Mouse (Mus musculus): ENCODE results near the gene Npat. TPM values are rescaled to one million over a fixed set of nuclear protein-coding genes. Genes with fewer than 3 reads are reported as not detected.
A peak's percentile ranks its signal among the peaks of the same experiment; 100 is the strongest.

Npat gene
- total RNA-seq, 2 experiments from 2014 or later: 14.9 to 16.8 TPM

DNA sequence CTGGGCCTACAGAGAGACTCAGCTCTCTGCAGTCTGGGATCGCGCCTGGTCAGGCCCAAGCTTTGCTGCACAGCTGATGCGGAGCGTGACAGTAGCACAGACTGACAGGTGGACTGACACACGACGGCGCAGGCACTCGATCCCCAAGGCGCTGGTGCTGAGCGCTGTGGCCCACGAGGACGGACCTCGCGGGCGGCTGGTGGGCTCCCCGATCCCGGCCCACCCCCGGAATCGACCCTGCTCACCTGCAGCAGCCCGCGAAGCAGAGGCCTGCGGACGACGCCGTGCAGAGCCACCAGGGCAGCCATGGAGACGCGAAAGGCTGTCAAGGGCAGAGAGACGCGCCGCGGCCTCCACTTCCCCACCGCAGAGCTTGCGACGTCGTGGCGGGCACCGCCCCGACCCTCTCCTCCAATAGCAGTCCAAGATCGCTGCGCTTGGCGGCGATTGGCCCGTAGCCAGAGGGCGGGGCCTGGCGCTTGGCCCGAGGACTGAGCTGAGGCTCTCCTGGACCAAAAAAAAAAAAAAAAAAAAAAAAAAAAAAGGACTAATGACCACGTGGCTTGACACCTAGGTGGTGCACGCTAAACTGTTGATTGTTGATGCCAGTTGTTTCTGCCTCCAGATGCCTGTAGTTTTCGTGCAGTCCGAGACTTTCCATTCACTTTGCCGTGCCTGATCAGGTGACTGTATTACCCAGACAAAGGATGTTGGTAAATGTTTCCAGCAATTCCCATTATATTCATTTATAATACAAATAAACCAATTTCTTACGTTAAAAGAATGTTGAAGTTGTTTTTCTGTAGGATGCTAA, 73.3 kb downstream of the Npat start, which contains the start of gene Acat1:
Gene Acat1 (minus strand): TSS at position 415 of the 814 bp plus-strand sequence.
- DNase-seq: peak; percentile 98

DNA sequence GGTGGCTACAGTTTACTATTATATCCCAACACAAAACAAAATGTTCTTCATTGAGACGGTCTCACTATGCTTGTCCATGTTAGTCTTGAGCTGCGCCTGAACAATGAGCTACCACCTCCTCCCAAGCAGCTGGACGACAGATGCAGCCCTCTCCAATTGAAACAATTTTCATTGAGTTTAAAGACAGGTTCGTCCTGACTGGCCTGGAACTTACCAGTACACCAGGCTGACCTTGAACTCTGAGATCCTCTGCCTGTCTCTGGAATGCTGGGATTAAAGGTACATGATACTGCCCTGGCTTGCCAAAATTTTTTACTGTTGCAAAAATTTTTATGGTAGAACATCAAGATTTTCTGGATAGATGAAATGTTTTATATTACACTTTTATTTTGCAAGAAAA, 77.4 kb downstream of the Npat start:
- DNase-seq: no peak

DNA sequence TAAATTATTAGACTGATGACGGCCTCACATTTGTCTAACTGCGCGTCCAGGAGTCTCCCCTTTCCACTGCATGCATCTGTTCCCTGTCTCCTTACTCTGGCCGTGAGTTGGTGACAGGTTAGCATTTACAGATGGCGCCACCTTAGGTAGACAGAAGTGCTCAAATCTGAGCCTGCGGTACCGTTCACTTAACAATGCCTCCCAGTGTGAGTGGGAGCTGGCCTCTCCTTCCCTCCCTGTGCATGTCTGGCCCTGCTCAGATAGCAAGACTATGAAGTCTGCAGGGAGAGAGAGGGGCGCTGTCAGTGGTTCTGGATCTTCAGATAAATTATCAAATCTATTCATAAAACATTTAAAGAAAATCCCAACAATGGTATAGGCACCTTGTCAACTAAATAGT, 78.4 kb downstream of the Npat start:
- no peak for DNase-seq

Other genes with a start within 250 kb of the Npat start
- under 1 TPM; 0.36 to 0.38 TPM for gene Exph5, start 235.4 kb upstream of the Npat start, total RNA-seq (2021)
- 10 to 100 TPM; 15.7 to 16.1 TPM for gene Kdelc2, start 153.0 kb upstream of the Npat start, total RNA-seq (2021)
- gene 4930550C14Rik, start 134.7 kb upstream of the Npat start, total RNA-seq (2021): under 1 TPM in 1 of 2 experiments, not detected in 1; 0.52 TPM
- gene Atm, start 307 bp upstream of the Npat start, total RNA-seq (2021): 10 to 100 TPM; 11.5 to 12.5 TPM
- 100 to 1,000 TPM; 259 to 279 TPM for gene Acat1, start 73.3 kb downstream of the Npat start, total RNA-seq (2021)
- gene Cul5, start 133.0 kb downstream of the Npat start, total RNA-seq (2021): 10 to 100 TPM; 41.7 to 42.6 TPM
- gene Rab39, start 169.2 kb downstream of the Npat start, total RNA-seq (2021): under 1 TPM in 1 of 2 experiments, not detected in 1; 0.12 TPM
- under 1 TPM; 0.16 to 0.17 TPM for gene Slc35f2, start 234.5 kb downstream of the Npat start, total RNA-seq (2021)